Mouse (Mus musculus) midbrain, embryonic 15.5 days (tissue): ENCODE measurements at regions not wholly inside any gene's neighbourhood (a gene's known extent, or its start where the extent isn't known, plus 50 kb on each side); places are given as distances from the start of the nearest gene placed in this dataset.
"Not testable (repeated sequence)": the region's sequence is repeated elsewhere in the genome, so short reads cannot be mapped to it uniquely, and the experiment has no call there.

ENCODE experiments used
- ATAC-seq: fragments of 200-750 bp; cut with Nextera tagmentation; replicated peaks from 2 replicates; pipeline ENCODE4 v1.8.0; 2017; ENCODE audit warnings: moderate TSS enrichment
- H3K27ac ChIP-seq: fragments of 300-500 bp; sonication (generic); 2 replicates; pipeline ENCODE4 v1.5.1; 2015; ENCODE audit warnings: mild to moderate bottlenecking, inconsistent platforms
- H3K27me3 ChIP-seq: fragments of 300-500 bp; sonication (generic); replicated peaks from 2 replicates; pipeline ENCODE4 v1.6.1; 2015; ENCODE audit warnings: inconsistent platforms
- H3K36me3 ChIP-seq: fragments of 300-500 bp; sonication (generic); replicated peaks from 2 replicates; pipeline ENCODE4 v1.6.1; 2015; ENCODE audit warnings: inconsistent platforms
- H3K4me1 ChIP-seq: fragments of 300-500 bp; sonication (generic); 2 replicates; pipeline ENCODE4 v1.6.1; 2015; ENCODE audit warnings: inconsistent platforms
- H3K4me2 ChIP-seq: fragments of 300-500 bp; sonication (generic); 2 replicates; pipeline ENCODE4 v1.6.1; 2015; ENCODE audit warnings: inconsistent platforms, mild to moderate bottlenecking, moderate library complexity
- H3K4me3 ChIP-seq: fragments of 300-500 bp; sonication (generic); 2 replicates; pipeline ENCODE4 v1.5.1; 2015; ENCODE audit warnings: mild to moderate bottlenecking, inconsistent platforms
- H3K9ac ChIP-seq: fragments of 300-500 bp; sonication (generic); 2 replicates; pipeline ENCODE4 v1.6.1; 2015; ENCODE audit warnings: mild to moderate bottlenecking, inconsistent platforms
- H3K9me3 ChIP-seq: fragments of 300-500 bp; sonication (generic); 2 replicates; pipeline ENCODE4 v1.6.1; 2016; ENCODE audit warnings: inconsistent platforms
- WGBS: fragments of 180-500 bp; shearing (Covaris S2); methylation state at CpG from one replicate; pipeline ENCODE4 v1.1.7; 2015; ENCODE audit warnings: mixed read lengths; 5-methylcytosine and 5-hydroxymethylcytosine counted together

GRCm38 (mm10) chr14:86599511-86599910, 541.5 kb downstream of the Diaph3 start:
- 81% methylated on average over 3 of the region's 3 CpGs for WGBS
- no peak overlapping the region for H3K9ac ChIP-seq
- H3K4me3 ChIP-seq = no peak overlapping the region
- H3K4me2 ChIP-seq = no peak overlapping the region
- ATAC-seq = no peak
- H3K4me1 ChIP-seq = no peaks in the 10 kb centered on the region
- H3K36me3 ChIP-seq = no peaks in the 10 kb centered on the region
- H3K27ac ChIP-seq = no peak overlapping the region
- H3K9me3 ChIP-seq = no peaks in the 10 kb centered on the region
- H3K27me3 ChIP-seq = no peaks in the 10 kb centered on the region

DNA sequence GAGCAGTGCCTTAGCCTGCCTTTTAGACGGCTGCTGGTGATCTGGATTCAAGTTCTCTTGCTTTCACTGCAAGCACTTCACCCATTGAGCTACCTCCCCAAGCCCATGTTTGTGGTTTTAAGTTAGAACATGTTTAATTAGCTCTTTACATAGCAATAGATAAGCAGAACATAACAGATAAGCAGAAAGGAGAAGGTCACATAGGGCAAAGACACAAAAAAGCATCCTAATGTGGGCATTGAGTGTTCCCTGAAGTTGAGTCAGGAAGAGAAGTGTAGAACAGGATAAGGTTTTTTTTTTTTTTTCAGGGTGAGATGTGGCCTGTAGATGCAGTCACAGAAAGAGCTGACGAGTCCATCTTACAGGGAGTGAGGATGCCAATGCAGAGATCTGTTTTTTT, 552.5 kb downstream of the Diaph3 start:
- no peak for ATAC-seq
- H3K9ac ChIP-seq = no peak overlapping the region
- no peaks in the 10 kb centered on the region for H3K36me3 ChIP-seq
- no peaks in the 10 kb centered on the region for H3K9me3 ChIP-seq
- H3K4me3 ChIP-seq = no peak overlapping the region
- H3K4me1 ChIP-seq = no peaks in the 10 kb centered on the region
- H3K27me3 ChIP-seq = no peaks in the 10 kb centered on the region
- 92% methylated on average over 2 of the region's 2 CpGs for WGBS
- H3K4me2 ChIP-seq = no peak overlapping the region
- no peak overlapping the region for H3K27ac ChIP-seq

DNA sequence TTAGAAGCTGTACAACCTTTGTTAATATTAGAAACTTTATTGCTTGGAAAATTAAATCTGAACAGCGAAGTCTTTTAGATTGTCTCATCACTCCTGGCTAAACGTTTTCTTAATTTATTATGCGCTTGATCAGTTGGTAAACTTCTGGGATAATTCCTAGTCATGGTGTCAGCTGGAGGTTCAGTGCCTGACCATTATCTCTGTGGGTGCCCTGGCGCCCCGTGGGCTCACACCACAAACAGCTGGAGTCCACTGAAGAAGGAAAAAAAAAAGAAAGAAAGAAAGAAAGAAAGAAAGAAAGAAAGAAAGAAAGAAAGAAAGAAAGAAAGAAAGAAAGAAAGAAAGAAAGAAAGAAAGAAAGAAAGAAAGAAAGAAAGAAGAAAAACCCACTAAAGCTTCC, 555.1 kb downstream of the Diaph3 start:
- not testable (repeated sequence) for H3K9ac ChIP-seq, H3K4me2 ChIP-seq, H3K9me3 ChIP-seq, H3K4me1 ChIP-seq, H3K27ac ChIP-seq, ATAC-seq, H3K4me3 ChIP-seq, H3K27me3 ChIP-seq, H3K36me3 ChIP-seq
- 43% methylated on average over 5 of the region's 5 CpGs for WGBS

GRCm38 (mm10) chr14:86562728-86563127, 578.3 kb downstream of the Diaph3 start:
- no peak for ATAC-seq
- WGBS = 68% methylated on average over 2 of the region's 2 CpGs
- no peak overlapping the region for H3K27ac ChIP-seq

DNA sequence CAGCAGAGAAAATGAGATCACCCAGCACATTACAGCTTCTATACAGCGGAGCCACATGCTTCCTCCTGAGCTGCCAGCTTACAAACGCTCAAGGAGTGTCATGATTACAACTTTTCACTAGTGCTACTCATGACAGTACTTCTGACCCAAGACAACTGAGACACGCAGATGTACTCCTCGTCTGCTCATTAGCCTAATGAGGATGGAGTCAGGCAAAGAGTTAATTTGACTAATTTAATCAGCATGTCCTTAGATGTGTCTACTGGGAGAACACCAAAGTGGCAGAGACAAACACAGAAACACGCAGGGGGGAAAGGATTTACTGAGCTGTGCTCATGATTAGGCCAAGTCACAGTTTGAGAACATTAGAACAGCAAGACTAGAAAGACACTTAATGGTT, 603.0 kb downstream of the Diaph3 start:
- Histone ChIP-seq H3K4me3 (no peak overlapping the region), H3K4me1 (no peaks in the 10 kb centered on the region), H3K27me3 (no peaks in the 10 kb centered on the region), H3K27ac (no peak overlapping the region), H3K36me3 (no peaks in the 10 kb centered on the region), H3K9me3 (no peaks in the 10 kb centered on the region), H3K4me2 (no peak overlapping the region), H3K9ac (no peak overlapping the region)
- 66% methylated on average over 5 of the region's 5 CpGs for WGBS
- ATAC-seq = no peak

More at GRCm38 (mm10) chr14:86562728-86563127, 578.3 kb downstream of the Diaph3 start:
- no peak overlapping the region for H3K4me3 ChIP-seq
- H3K4me2 ChIP-seq = no peak overlapping the region
- H3K27me3 ChIP-seq = no peaks in the 10 kb centered on the region
- H3K36me3 ChIP-seq = no peaks in the 10 kb centered on the region
- H3K9me3 ChIP-seq = no peaks in the 10 kb centered on the region
- no peak overlapping the region for H3K9ac ChIP-seq
- no peaks in the 10 kb centered on the region for H3K4me1 ChIP-seq

- no peak overlapping the region for H3K4me2 ChIP-seq
- H3K27ac ChIP-seq = no peak overlapping the region
- WGBS = 90% methylated on average over 1 of the region's 1 CpGs
- no peak overlapping the region for H3K9ac ChIP-seq
- no peaks in the 10 kb centered on the region for H3K9me3 ChIP-seq
- H3K4me3 ChIP-seq = no peak overlapping the region
- ATAC-seq = no peak
- H3K27me3 ChIP-seq = no peaks in the 10 kb centered on the region
- no peaks in the 10 kb centered on the region for H3K36me3 ChIP-seq
- no peaks in the 10 kb centered on the region for H3K4me1 ChIP-seq
Measured at GRCm38 (mm10) chr14:86536341-86537027, 604.6 kb downstream of the Diaph3 start.

DNA sequence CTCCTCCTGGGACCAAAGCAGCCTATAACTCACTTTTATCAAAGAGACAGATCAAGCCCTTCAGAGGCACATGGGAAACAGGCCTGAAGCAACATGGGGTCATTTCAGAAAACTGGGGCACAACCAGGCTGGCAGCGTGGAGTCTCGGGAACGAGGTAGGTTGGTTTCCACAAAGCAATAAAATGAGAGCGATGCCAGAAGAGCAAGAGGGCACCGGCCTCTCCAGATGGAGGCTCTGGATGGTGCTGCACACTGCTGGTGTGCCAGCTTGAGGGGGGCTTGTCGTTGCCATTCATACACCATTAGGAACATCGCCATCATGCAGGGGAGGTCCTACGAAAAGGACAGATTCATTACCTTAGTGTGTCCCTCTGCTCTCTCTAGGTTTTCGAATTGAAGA, 630.6 kb downstream of the Diaph3 start:
- H3K9ac ChIP-seq = no peak overlapping the region
- no peak overlapping the region for H3K4me2 ChIP-seq
- no peaks in the 10 kb centered on the region for H3K27me3 ChIP-seq
- no peak overlapping the region for H3K4me3 ChIP-seq
- H3K27ac ChIP-seq = no peak overlapping the region
- H3K36me3 ChIP-seq = no peaks in the 10 kb centered on the region
- ATAC-seq = no peak
- WGBS = 94% methylated on average over 9 of the region's 9 CpGs
- no peaks in the 10 kb centered on the region for H3K9me3 ChIP-seq
- no peaks in the 10 kb centered on the region for H3K4me1 ChIP-seq

- no peak overlapping the region for H3K4me2 ChIP-seq
- H3K4me3 ChIP-seq = no peak overlapping the region
Measured at GRCm38 (mm10) chr14:86509686-86510085, 631.3 kb downstream of the Diaph3 start.

DNA sequence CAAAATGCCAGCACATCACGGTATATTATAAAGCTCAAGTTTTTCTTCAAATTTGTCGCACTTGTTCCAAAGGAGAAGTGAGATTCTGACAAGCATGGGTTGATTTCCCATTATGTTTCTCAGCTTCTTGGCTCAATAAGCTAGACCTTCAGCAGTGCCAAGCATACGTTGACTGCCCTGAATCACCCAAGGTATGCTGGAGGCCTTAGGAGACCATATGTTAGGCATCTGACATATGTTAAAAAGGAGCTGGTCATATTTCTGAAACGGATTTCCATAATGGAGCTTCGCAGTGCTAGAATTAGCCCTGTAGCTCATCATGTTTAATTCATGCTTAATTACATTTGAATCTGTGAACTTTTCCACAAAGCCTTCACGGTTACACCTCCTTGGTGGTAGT, 634.7 kb downstream of the Diaph3 start:
- no peak overlapping the region for H3K4me3 ChIP-seq
- no peak overlapping the region for H3K4me2 ChIP-seq
- 63% methylated on average over 6 of the region's 6 CpGs for WGBS
- H3K9me3 ChIP-seq = no peaks in the 10 kb centered on the region
- no peak overlapping the region for H3K9ac ChIP-seq
- H3K27me3 ChIP-seq = no peaks in the 10 kb centered on the region
- no peak for ATAC-seq
- H3K36me3 ChIP-seq = no peaks in the 10 kb centered on the region
- no peaks in the 10 kb centered on the region for H3K4me1 ChIP-seq
- no peak overlapping the region for H3K27ac ChIP-seq

More at GRCm38 (mm10) chr14:86509686-86510085, 631.3 kb downstream of the Diaph3 start:
- Histone ChIP-seq H3K9ac (no peak overlapping the region), H3K36me3 (no peaks in the 10 kb centered on the region), H3K27ac (no peak overlapping the region), H3K27me3 (no peaks in the 10 kb centered on the region), H3K9me3 (no peaks in the 10 kb centered on the region), H3K4me1 (no peaks in the 10 kb centered on the region)
- ATAC-seq = no peak
- 70% methylated on average over 6 of the region's 6 CpGs for WGBS

DNA sequence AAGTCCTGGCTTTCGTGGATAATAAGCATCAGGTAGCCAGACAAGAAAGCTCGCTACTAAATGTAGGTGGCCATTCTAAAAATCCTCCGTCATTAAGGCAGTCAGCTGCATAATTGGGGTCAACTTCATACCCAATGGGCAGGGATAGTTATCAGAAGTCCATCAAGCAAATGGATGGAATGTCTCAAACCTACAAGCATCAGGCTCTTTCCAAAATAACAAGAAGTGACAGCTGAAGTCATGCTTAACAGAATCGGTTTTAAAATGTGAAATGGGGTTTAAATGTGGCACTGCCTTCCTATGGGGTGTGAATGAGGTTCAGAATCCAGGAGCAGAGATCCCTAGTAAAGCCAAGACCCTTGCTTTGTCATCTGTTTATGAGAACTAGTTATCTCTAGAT, 650.2 kb downstream of the Diaph3 start:
- H3K9ac ChIP-seq = no peak overlapping the region
- no peak for ATAC-seq
- H3K4me3 ChIP-seq = no peak overlapping the region
- H3K4me1 ChIP-seq = peaks cover 8% of the 10 kb centered on the region; the same call in 1 of the 2 replicates
- no peak overlapping the region for H3K4me2 ChIP-seq
- H3K36me3 ChIP-seq = no peaks in the 10 kb centered on the region
- no peaks in the 10 kb centered on the region for H3K9me3 ChIP-seq
- WGBS = 77% methylated on average over 4 of the region's 4 CpGs
- H3K27me3 ChIP-seq = no peaks in the 10 kb centered on the region
- 0 out of 2 replicates have a peak overlapping the region, but pooled peaks have one; percentile 61 for H3K27ac ChIP-seq

- Histone ChIP-seq H3K4me3 (no peak overlapping the region), H3K4me2 (no peak overlapping the region), H3K27ac (peak overlapping the region; percentile 61), H3K4me1 (peaks cover 8% of the 10 kb centered on the region; the same call in 1 of the 2 replicates), H3K9me3 (no peaks in the 10 kb centered on the region), H3K27me3 (no peaks in the 10 kb centered on the region), H3K9ac (no peak overlapping the region), H3K36me3 (no peaks in the 10 kb centered on the region)
- 0 out of 2 replicates have a peak, but pooled peaks have one; percentile 62 for ATAC-seq
- 70% methylated on average over 13 of the region's 13 CpGs for WGBS
Measured at GRCm38 (mm10) chr14:86489872-86490631, 651.0 kb downstream of the Diaph3 start.

GRCm38 (mm10) chr14:86489044-86489816, 651.8 kb downstream of the Diaph3 start:
- H3K4me2 ChIP-seq = no peak overlapping the region
- no peaks in the 10 kb centered on the region for H3K9me3 ChIP-seq
- no peaks in the 10 kb centered on the region for H3K36me3 ChIP-seq
- no peaks in the 10 kb centered on the region for H3K27me3 ChIP-seq
- ATAC-seq = no peak
- no peak overlapping the region for H3K9ac ChIP-seq
- 78% methylated on average over 16 of the region's 16 CpGs for WGBS
- no peak overlapping the region for H3K4me3 ChIP-seq
- H3K4me1 ChIP-seq = peaks cover 8% of the 10 kb centered on the region; the same call in 1 of the 2 replicates
- H3K27ac ChIP-seq = 0 out of 2 replicates have a peak overlapping the region, but pooled peaks have one; percentile 61
